Mouse (Mus musculus) neural tube, embryonic 11.5 days (tissue): ENCODE results near the gene Tex48. TPM values are rescaled to one million over a fixed set of nuclear protein-coding genes. Genes with fewer than 3 reads are reported as not detected.

Experiments used
- ATAC-seq: fragments of 200-750 bp; cut with Nextera tagmentation; 2 replicates; pipeline ENCODE4 v1.8.0; 2017; ENCODE audit warnings: moderate number of reproducible peaks, mild to moderate bottlenecking, moderate TSS enrichment, moderate library complexity; ENCODE audit not compliant: insufficient read depth, low FRiP score, low TSS enrichment
- DNase-seq: peaks from one replicate; pipeline ENCODE4 v3.0.0-alpha.2; 2015; ENCODE audit warnings: low spot score
- H3K27ac ChIP-seq: fragments of 300-500 bp; sonication (generic); 2 replicates; pipeline ENCODE4 v1.5.1; 2014; ENCODE audit warnings: low read depth, mild to moderate bottlenecking, low read length
- H3K27me3 ChIP-seq: fragments of 300-500 bp; sonication (generic); 2 replicates; pipeline ENCODE4 v1.6.1; 2014; ENCODE audit warnings: mild to moderate bottlenecking, low read length, mixed read lengths; ENCODE audit not compliant: control insufficient read depth, insufficient read depth
- H3K36me3 ChIP-seq: fragments of 300-500 bp; sonication (generic); 2 replicates; pipeline ENCODE4 v1.6.1; 2014; ENCODE audit warnings: mild to moderate bottlenecking, low read length, moderate library complexity, mixed read lengths; ENCODE audit not compliant: control insufficient read depth, insufficient read depth
- H3K4me1 ChIP-seq: fragments of 300-500 bp; sonication (generic); 2 replicates; pipeline ENCODE4 v1.6.1; 2014; ENCODE audit warnings: low read length, mixed read lengths; ENCODE audit not compliant: control insufficient read depth, insufficient read depth
- H3K4me2 ChIP-seq: fragments of 300-500 bp; sonication (generic); 2 replicates; pipeline ENCODE4 v1.6.1; 2014; ENCODE audit warnings: low read depth, mild to moderate bottlenecking, moderate library complexity
- H3K4me3 ChIP-seq: fragments of 300-500 bp; sonication (generic); 2 replicates; pipeline ENCODE4 v1.5.1; 2014; ENCODE audit warnings: low read depth, low read length
- H3K9ac ChIP-seq: fragments of 300-500 bp; sonication (generic); 2 replicates; pipeline ENCODE4 v1.6.1; 2014; ENCODE audit warnings: mild to moderate bottlenecking, low read length
- H3K9me3 ChIP-seq: fragments of 300-500 bp; sonication (generic); 2 replicates; pipeline ENCODE4 v1.6.1; 2016; ENCODE audit warnings: low read length; ENCODE audit not compliant: control insufficient read depth
- WGBS: fragments of 180-500 bp; shearing (Covaris S2); extraction: QIAGEN DNeasy Blood & Tissue Kit; methylation state at CpG from one replicate; pipeline ENCODE4 v1.1.7; 2014; 5-methylcytosine and 5-hydroxymethylcytosine counted together
- polyA plus RNA-seq: library from polyadenylated mRNA; unstranded; fragments of >200 nt; fragmentation: Nextera tagmentation; extraction: Ambion mirVana; gene quantifications from 2 replicates; pipeline ENCODE4 v1.2.1, GENCODE M21; 2014

Gene Tex48
- not detected in 2 replicates for polyA plus RNA-seq

DNA sequence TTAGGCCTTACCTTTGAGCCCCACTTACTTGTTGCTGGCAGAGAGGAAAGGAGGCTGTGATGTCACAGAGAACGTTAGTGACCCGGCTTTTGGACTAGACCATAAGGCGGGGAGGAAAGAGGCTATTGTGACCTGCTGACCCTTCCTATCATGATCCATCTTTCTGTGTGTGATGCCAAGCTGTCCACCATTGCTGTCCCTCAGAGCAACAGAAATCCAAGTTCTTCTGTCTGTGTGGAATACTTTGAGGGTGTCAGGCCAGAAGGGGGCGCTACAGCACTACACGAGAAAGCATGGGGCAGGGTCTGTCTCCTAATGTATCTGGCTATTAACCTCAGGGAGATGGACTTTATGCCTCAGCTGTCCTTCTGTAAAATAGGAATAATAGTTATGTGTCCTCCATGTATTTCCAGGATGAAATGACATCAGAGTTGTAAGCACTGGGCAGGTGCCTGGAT, at the start of gene Tex48:
Gene Tex48, minus strand, starts transcription at position 51 of the 458 bp plus-strand sequence.
- H3K9me3 ChIP-seq: no peaks in the 10 kb centered on the region
- WGBS: 64% methylated on average over 5 of the region's 5 CpGs
- no peak within 1 kb of the TSS for H3K4me2 ChIP-seq
- H3K4me1 ChIP-seq: no peaks in the 10 kb centered on the region
- H3K4me3 ChIP-seq: no peak within 1 kb of the TSS
- H3K27ac ChIP-seq: no peak within 1 kb of the TSS
- DNase-seq: peak; percentile 54
- ATAC-seq: no peak
- no peaks in the 10 kb centered on the region for H3K36me3 ChIP-seq
- no peak within 1 kb of the TSS for H3K9ac ChIP-seq
- H3K27me3 ChIP-seq: no peaks in the 10 kb centered on the region

GRCm38 (mm10) chr4:63668255-63668654, 46.0 kb upstream of the Tex48 start:
- no peak overlapping the region for H3K4me3 ChIP-seq

GRCm38 (mm10) chr4:63665738-63666137, 43.5 kb upstream of the Tex48 start:
- no peak overlapping the region for H3K4me3 ChIP-seq
- H3K4me2 ChIP-seq: no peak overlapping the region
- ATAC-seq: no peak
- H3K9me3 ChIP-seq: no peaks in the 10 kb centered on the region
- no peak overlapping the region for H3K27ac ChIP-seq
- no peak for DNase-seq
- WGBS: 80% methylated on average over 7 of the region's 7 CpGs
- no peaks in the 10 kb centered on the region for H3K27me3 ChIP-seq
- H3K9ac ChIP-seq: no peak overlapping the region
- no peaks in the 10 kb centered on the region for H3K4me1 ChIP-seq
- no peaks in the 10 kb centered on the region for H3K36me3 ChIP-seq

More at GRCm38 (mm10) chr4:63668255-63668654, 46.0 kb upstream of the Tex48 start:
- Histone ChIP-seq H3K9ac (no peak overlapping the region), H3K27me3 (no peaks in the 10 kb centered on the region), H3K9me3 (no peaks in the 10 kb centered on the region), H3K4me1 (no peaks in the 10 kb centered on the region), H3K27ac (no peak overlapping the region), H3K4me2 (no peak overlapping the region), H3K36me3 (no peaks in the 10 kb centered on the region)
- WGBS: 80% methylated on average over 4 of the region's 4 CpGs
- DNase-seq (no peak), ATAC-seq (no peak)

GRCm38 (mm10) chr4:63663279-63663678, 41.1 kb upstream of the Tex48 start, which contains the start of gene Gm11214:
TSS of gene Gm11214 (minus strand) at chr4:63663379.
- Histone ChIP-seq H3K4me1 (no peaks in the 10 kb centered on the region), H3K4me2 (no peak within 1 kb of the TSS), H3K27ac (no peak within 1 kb of the TSS), H3K9ac (no peak within 1 kb of the TSS), H3K27me3 (no peaks in the 10 kb centered on the region), H3K4me3 (no peak within 1 kb of the TSS), H3K36me3 (no peaks in the 10 kb centered on the region), H3K9me3 (no peaks in the 10 kb centered on the region)
- whole genome bisulfite sequencing: 86% methylated on average over 6 of the region's 6 CpGs
- DNase-seq: peak; percentile 12
- no peak for ATAC-seq

GRCm38 (mm10) chr4:63661857-63662256, 39.6 kb upstream of the Tex48 start:
- 78% methylated on average over 1 of the region's 1 CpGs for WGBS
- ATAC-seq: no peak; the same call in 1 of the 2 replicates
- no peak overlapping the region for H3K9ac ChIP-seq
- no peaks in the 10 kb centered on the region for H3K4me1 ChIP-seq
- no peak overlapping the region for H3K4me3 ChIP-seq
- no peaks in the 10 kb centered on the region for H3K27me3 ChIP-seq
- DNase-seq: no peak
- no peaks in the 10 kb centered on the region for H3K9me3 ChIP-seq
- H3K4me2 ChIP-seq: no peak overlapping the region
- H3K36me3 ChIP-seq: no peaks in the 10 kb centered on the region
- H3K27ac ChIP-seq: no peak overlapping the region

- Histone ChIP-seq H3K9ac (no peak overlapping the region), H3K36me3 (no peaks in the 10 kb centered on the region), H3K9me3 (no peaks in the 10 kb centered on the region), H3K27me3 (no peaks in the 10 kb centered on the region), H3K4me2 (no peak overlapping the region), H3K4me3 (no peak overlapping the region), H3K27ac (no peak overlapping the region), H3K4me1 (no peaks in the 10 kb centered on the region)
- no peak for DNase-seq
- no peak for ATAC-seq
- 76% methylated on average over 1 of the region's 1 CpGs for WGBS
Measured at GRCm38 (mm10) chr4:63661426-63661825, 39.2 kb upstream of the Tex48 start.

DNA sequence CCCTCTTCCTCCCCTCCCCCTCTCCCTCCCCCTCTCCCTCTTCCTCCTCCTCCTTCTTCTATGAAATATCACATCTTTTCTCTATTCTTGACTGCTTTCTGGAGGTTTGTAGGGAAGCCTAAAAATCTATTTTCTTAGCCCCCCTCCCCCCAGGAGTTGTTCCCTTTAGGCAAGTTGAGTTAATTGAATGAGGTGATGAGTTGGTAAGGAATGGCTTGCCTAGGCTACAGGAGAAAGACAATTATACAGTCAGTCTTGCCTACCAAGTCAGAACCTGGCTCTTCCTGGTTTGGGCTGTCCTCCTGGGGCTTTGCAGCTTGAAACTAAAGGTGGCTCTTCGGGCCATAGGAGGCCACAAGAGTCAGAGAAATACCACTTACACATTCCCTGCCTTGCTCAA, 37.5 kb upstream of the Tex48 start:
- 92% methylated on average over 1 of the region's 1 CpGs for WGBS

DNA sequence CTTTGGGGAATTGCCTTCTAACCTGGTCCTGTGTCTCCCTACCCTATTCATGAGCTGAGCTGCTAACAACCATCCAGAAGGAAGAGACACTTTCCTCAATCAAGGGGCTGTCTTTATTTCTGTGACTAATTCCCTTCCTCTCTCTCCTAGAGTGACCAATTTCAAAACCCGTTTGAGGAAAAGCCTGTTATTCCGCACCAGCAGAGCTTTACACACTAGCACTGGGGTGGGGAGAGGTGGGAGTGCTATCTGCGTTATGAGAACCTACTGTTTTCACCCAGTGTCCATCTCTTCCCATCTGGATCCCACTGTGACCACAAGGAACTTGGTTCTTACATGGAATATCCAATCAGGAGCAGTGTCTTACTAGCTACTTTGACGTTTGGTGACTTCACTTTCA, 36.9 kb upstream of the Tex48 start:
- no peak for ATAC-seq
- 42% methylated on average over 4 of the region's 4 CpGs for WGBS
- no peak overlapping the region for H3K27ac ChIP-seq
- no peaks in the 10 kb centered on the region for H3K27me3 ChIP-seq
- no peak for DNase-seq
- H3K9me3 ChIP-seq: no peaks in the 10 kb centered on the region
- no peak overlapping the region for H3K4me3 ChIP-seq
- no peak overlapping the region for H3K9ac ChIP-seq
- no peaks in the 10 kb centered on the region for H3K4me1 ChIP-seq
- no peak overlapping the region for H3K4me2 ChIP-seq
- H3K36me3 ChIP-seq: no peaks in the 10 kb centered on the region

More for the DNA sequence above, 37.5 kb upstream of the Tex48 start:
- ATAC-seq (no peak), DNase-seq (no peak)
- no peak overlapping the region for H3K4me2 ChIP-seq
- H3K4me3 ChIP-seq: no peak overlapping the region
- no peaks in the 10 kb centered on the region for H3K9me3 ChIP-seq
- H3K4me1 ChIP-seq: no peaks in the 10 kb centered on the region
- no peak overlapping the region for H3K9ac ChIP-seq
- no peaks in the 10 kb centered on the region for H3K27me3 ChIP-seq
- no peak overlapping the region for H3K27ac ChIP-seq
- no peaks in the 10 kb centered on the region for H3K36me3 ChIP-seq

DNA sequence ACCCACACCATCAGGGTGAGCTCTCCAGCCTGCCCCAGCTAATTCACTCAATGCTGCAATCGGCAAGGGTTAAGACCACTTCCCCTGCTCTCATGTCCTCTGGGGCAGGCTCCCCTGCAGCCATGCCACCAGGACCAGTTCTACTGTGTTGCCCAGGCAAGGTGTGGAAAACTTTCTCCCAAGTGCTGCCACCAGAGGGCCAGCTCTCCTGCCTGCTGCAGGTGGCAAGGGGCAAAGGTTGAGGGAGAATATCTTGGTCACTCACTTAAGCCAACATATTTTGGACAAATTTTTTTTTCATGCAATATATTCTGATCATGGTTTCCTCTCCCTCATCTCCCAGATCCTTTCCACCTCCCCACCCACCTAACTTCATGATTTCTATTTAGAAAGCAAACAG, 32.2 kb upstream of the Tex48 start:
- Histone ChIP-seq H3K27ac (no peak overlapping the region), H3K4me1 (no peaks in the 10 kb centered on the region), H3K4me2 (no peak overlapping the region), H3K4me3 (no peak overlapping the region), H3K9me3 (no peaks in the 10 kb centered on the region), H3K36me3 (no peaks in the 10 kb centered on the region), H3K27me3 (no peaks in the 10 kb centered on the region), H3K9ac (no peak overlapping the region)
- no peak for ATAC-seq
- no peak for DNase-seq
- WGBS: 83% methylated on average over 1 of the region's 1 CpGs
